Mouse (Mus musculus): ENCODE measurements around the gene Gm17349. TPM values are rescaled to one million over a fixed set of nuclear protein-coding genes. Genes with fewer than 3 reads are reported as not detected.
"Not testable (repeated sequence)": the region's sequence is repeated elsewhere in the genome, so short reads cannot be mapped to it uniquely, and the experiment has no call there.

Gm17349 gene
- polyA plus RNA-seq, 1 experiment from 2014 or later: not detected

GRCm38 (mm10) chr15:99704041-99704681 lies 1.1 kb downstream of the Gm17349 start:
- H3K9ac ChIP-seq: 0 out of 2 replicates have a peak overlapping the region, but pooled peaks have one; percentile 15
- peaks cover 45% of the 10 kb centered on the region for H3K36me3 ChIP-seq
- H3K4me3 ChIP-seq: no peak overlapping the region
- H3K9me3 ChIP-seq: no peaks in the 10 kb centered on the region
- peaks cover 23% of the 10 kb centered on the region for H3K4me1 ChIP-seq
- no peaks in the 10 kb centered on the region; the same call in 1 of the 2 replicates for H3K27me3 ChIP-seq
- H3K4me2 ChIP-seq: peak overlapping the region; percentile 76
- ATAC-seq (ENCODE audit: borderline replicate concordance, extremely low read depth, low FRiP score, low TSS enrichment): no peak
- H3K27ac ChIP-seq: peak overlapping the region; percentile 41
- whole genome bisulfite sequencing: 54% methylated on average over 23 of the region's 23 CpGs

DNA sequence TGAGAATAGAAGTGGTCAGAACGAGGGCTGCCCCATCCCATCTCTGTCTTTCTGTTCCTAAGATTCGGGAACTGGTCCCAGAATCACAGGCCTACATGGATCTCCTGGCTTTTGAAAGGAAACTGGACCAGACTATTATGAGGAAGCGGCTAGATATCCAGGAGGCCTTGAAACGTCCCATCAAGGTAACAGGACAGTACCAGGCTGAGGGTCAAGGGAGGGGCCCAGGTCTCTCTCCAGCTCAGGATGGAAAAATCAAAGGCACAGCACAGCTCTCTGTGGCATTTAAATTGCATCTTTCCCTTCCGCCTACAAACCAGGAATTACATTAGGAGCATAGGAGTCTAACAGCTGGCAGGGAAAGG lies 1.6 kb downstream of the Gm17349 start:
- Histone ChIP-seq H3K36me3 (peaks cover 40% of the 10 kb centered on the region), H3K4me2 (peak overlapping the region; percentile 76), H3K4me3 (peak overlapping the region; percentile 85; the same call in 1 of the 2 replicates), H3K9ac (0 out of 2 replicates have a peak overlapping the region, but pooled peaks have one; percentile 4), H3K27ac (peak overlapping the region; percentile 97; the same call in 1 of the 2 replicates), H3K4me1 (peaks cover 23% of the 10 kb centered on the region), H3K9me3 (no peaks in the 10 kb centered on the region), H3K27me3 (no peaks in the 10 kb centered on the region; the same call in 1 of the 2 replicates)
- WGBS: 76% methylated on average over 5 of the region's 5 CpGs
- no peak for ATAC-seq (ENCODE audit: borderline replicate concordance, extremely low read depth, low FRiP score, low TSS enrichment)

GRCm38 (mm10) chr15:99703104-99703503 lies 2.2 kb downstream of the Gm17349 start:
- H3K9me3 ChIP-seq: no peaks in the 10 kb centered on the region
- ATAC-seq (ENCODE audit: borderline replicate concordance, extremely low read depth, low FRiP score, low TSS enrichment): no peak
- H3K9ac ChIP-seq: peak overlapping the region; percentile 99
- H3K4me2 ChIP-seq: peak overlapping the region; percentile 76
- peaks cover 34% of the 10 kb centered on the region for H3K36me3 ChIP-seq
- peak overlapping the region; percentile 85 for H3K4me3 ChIP-seq
- 59% methylated on average over 9 of the region's 9 CpGs for WGBS
- H3K4me1 ChIP-seq: peaks cover 23% of the 10 kb centered on the region
- peak overlapping the region; percentile 97; the same call in 1 of the 2 replicates for H3K27ac ChIP-seq
- no peaks in the 10 kb centered on the region; the same call in 1 of the 2 replicates for H3K27me3 ChIP-seq

- Histone ChIP-seq H3K27me3 (no peaks in the 10 kb centered on the region; the same call in 1 of the 2 replicates), H3K4me2 (peak within 1 kb of the TSS; percentile 76), H3K9ac (peak within 1 kb of the TSS; percentile 99), H3K4me1 (peaks cover 23% of the 10 kb centered on the region), H3K36me3 (peaks cover 26% of the 10 kb centered on the region), H3K9me3 (no peaks in the 10 kb centered on the region), H3K27ac (peak within 1 kb of the TSS; percentile 97), H3K4me3 (peak within 1 kb of the TSS; percentile 85)
- under 1% methylated on average over 67 of the region's 71 CpGs for WGBS
- peak; percentile 95 for ATAC-seq (ENCODE audit: borderline replicate concordance, extremely low read depth, low FRiP score, low TSS enrichment)
These were observed 3.0 kb downstream of the Gm17349 start, which contains the start of gene Smarcd1 for GRCm38 (mm10) chr15:99701999-99702900. Gene Smarcd1 (plus strand): TSS chr15:99702129.

- Histone ChIP-seq H3K4me2 (peak overlapping the region; percentile 76), H3K36me3 (peaks cover 19% of the 10 kb centered on the region), H3K9ac (peak overlapping the region; percentile 99), H3K4me3 (peak overlapping the region; percentile 85), H3K4me1 (peaks cover 23% of the 10 kb centered on the region)
- 38% methylated on average over 16 of the region's 16 CpGs for WGBS
- not testable (repeated sequence) for H3K9me3 ChIP-seq; ATAC-seq (ENCODE audit: borderline replicate concordance, extremely low read depth, low FRiP score, low TSS enrichment); H3K27me3 ChIP-seq; H3K27ac ChIP-seq
These were observed 3.7 kb downstream of the Gm17349 start for GRCm38 (mm10) chr15:99701640-99701998.

DNA sequence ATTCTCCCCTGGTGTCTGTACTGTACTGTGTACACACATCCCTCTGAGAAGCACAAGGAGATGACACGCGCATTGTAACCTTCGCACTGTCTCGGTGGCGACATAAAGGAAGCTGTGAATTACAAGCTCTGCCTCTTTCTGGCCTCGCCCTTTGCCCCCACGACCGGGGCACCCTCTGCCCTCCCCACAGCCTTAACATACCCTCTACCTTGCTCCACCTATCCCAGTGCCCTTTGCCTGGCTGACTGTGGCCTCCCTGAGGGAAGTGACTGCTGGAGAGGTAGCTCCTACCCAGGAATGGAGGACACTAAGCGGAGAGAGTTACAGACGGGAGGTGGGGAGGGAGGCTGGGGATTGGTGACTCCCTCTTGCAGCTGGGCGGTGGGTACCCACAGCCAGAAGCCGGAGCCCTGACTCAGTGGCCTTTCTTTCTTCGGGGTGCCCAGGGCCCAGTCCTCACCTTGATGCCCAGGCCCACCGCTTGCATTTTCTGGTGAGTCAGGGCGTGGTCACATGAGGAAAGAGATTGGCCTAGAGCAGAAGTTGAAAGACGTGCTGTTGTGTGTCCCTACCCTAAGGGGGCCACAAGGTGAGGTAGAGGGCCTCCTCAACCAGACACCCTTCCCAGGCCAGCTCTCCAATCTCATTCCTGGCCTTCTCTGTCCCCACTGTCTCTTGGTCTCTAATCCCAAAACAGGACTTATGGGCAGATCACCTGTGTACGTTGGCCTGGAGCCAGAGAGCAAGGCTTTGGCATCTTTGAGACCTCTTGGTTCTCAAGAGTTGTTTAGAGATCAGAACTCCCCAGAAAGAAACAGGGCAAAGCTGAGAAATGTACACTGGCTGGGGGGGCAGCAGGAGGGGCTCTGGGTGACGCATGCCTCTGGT lies 4.8 kb downstream of the Gm17349 start:
- Histone ChIP-seq H3K4me1 (peaks cover 23% of the 10 kb centered on the region), H3K27ac (no peak overlapping the region), H3K9ac (no peak overlapping the region), H3K4me3 (no peak overlapping the region), H3K36me3 (peaks cover 11% of the 10 kb centered on the region), H3K27me3 (peaks cover 6% of the 10 kb centered on the region), H3K4me2 (no peak overlapping the region), H3K9me3 (no peaks in the 10 kb centered on the region)
- 85% methylated on average over 18 of the region's 18 CpGs for WGBS
- no peak for ATAC-seq (ENCODE audit: borderline replicate concordance, extremely low read depth, low FRiP score, low TSS enrichment)

GRCm38 (mm10) chr15:99699715-99700114 lies 5.6 kb downstream of the Gm17349 start:
- no peak for ATAC-seq (ENCODE audit: borderline replicate concordance, extremely low read depth, low FRiP score, low TSS enrichment)
- Histone ChIP-seq H3K9ac (no peak overlapping the region), H3K27ac (no peak overlapping the region), H3K4me1 (peaks cover 23% of the 10 kb centered on the region), H3K4me3 (no peak overlapping the region), H3K27me3 (peaks cover 6% of the 10 kb centered on the region), H3K9me3 (no peaks in the 10 kb centered on the region), H3K36me3 (peaks cover 7% of the 10 kb centered on the region; the same call in 1 of the 2 replicates), H3K4me2 (no peak overlapping the region)
- WGBS: 80% methylated on average over 10 of the region's 10 CpGs

DNA sequence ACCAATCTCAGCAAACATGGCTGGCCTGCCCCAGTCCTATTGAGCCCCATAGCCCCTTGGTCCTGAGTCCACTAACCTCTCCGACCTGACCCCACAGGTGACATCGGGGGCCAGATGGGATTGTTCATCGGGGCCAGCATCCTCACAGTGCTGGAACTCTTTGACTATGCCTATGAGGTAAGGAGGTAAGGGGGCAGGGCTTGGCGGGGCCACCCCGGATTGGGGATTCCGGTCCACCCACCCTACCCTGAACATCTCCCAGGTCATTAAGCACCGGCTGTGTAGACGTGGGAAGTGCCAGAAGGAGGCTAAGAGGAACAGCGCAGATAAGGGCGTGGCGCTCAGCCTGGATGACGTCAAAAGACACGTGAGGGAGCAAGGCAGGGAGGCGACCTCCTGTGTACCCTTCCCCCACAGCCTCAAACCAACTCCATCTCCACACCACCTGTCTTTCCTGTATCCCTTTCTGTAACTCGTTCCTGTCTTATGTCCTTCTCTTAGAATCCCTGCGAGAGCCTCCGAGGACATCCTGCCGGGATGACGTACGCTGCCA lies 6.7 kb downstream of the Gm17349 start:
- 31% methylated on average over 20 of the region's 20 CpGs for WGBS
- Histone ChIP-seq H3K4me2 (no peak overlapping the region), H3K27ac (no peak overlapping the region), H3K9me3 (no peaks in the 10 kb centered on the region), H3K9ac (no peak overlapping the region), H3K27me3 (peaks cover 6% of the 10 kb centered on the region), H3K4me3 (no peak overlapping the region), H3K4me1 (peaks cover 15% of the 10 kb centered on the region), H3K36me3 (no peaks in the 10 kb centered on the region)
- no peak for ATAC-seq (ENCODE audit: borderline replicate concordance, extremely low read depth, low FRiP score, low TSS enrichment)

GRCm38 (mm10) chr15:99697309-99697708 lies 8.0 kb downstream of the Gm17349 start:
- Histone ChIP-seq H3K4me2 (no peak overlapping the region), H3K36me3 (no peaks in the 10 kb centered on the region), H3K9ac (no peak overlapping the region), H3K27me3 (peaks cover 11% of the 10 kb centered on the region), H3K27ac (no peak overlapping the region), H3K4me3 (no peak overlapping the region), H3K4me1 (peaks cover 6% of the 10 kb centered on the region), H3K9me3 (no peaks in the 10 kb centered on the region)
- no peak for ATAC-seq (ENCODE audit: borderline replicate concordance, extremely low read depth, low FRiP score, low TSS enrichment)
- 14% methylated on average over 2 of the region's 2 CpGs for WGBS

DNA sequence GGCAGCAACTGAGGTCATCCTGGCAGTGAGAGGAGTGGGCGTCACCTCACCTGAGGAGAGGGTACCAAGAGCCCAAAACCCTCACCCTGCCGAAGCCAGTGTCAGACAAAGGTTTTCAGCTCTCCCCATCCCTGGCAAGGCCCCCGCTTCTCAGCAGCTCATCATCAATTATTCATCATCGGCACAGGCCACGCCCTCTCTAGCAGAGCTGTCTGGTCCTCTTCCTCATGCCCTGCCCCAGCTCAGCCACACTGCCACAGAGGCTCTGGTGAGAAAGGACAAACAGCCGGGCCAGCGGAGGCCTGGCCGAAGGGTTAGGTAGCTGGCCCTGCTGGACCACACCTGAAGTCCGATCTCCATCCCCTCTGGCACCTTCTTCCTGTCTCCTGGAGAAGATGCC lies 13.3 kb downstream of the Gm17349 start:
- WGBS: 38% methylated on average over 9 of the region's 9 CpGs

DNA sequence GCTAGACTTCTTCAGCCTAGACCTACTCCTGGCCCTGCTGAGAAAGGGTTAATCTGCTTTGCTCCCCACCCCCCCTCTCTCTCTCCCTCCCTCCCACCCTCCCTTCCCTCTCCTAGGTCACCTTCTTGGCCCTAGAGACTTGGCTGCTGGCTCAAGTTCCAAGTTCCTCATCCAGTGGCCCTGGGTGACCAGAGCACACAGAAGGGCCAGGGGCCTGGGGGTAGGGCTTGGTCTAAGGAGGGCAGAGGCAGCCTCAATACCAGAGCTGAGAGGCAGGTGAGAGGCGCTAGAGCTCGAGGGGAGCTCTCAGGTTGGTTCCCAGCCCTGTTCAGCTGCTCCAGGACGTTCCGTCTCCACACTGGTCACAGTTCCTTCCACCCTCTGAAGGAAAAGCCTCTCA lies 14.4 kb downstream of the Gm17349 start:
- Histone ChIP-seq H3K27ac (no peak overlapping the region), H3K4me2 (no peak overlapping the region), H3K9ac (no peak overlapping the region), H3K9me3 (no peaks in the 10 kb centered on the region), H3K27me3 (peaks cover 17% of the 10 kb centered on the region; the same call in 1 of the 2 replicates), H3K4me3 (no peak overlapping the region), H3K4me1 (no peaks in the 10 kb centered on the region), H3K36me3 (no peaks in the 10 kb centered on the region)
- 20% methylated on average over 4 of the region's 4 CpGs for WGBS
- no peak for ATAC-seq (ENCODE audit: borderline replicate concordance, extremely low read depth, low FRiP score, low TSS enrichment)

More for the DNA sequence above, 13.3 kb downstream of the Gm17349 start:
- Histone ChIP-seq H3K4me2 (no peak overlapping the region), H3K4me3 (no peak overlapping the region), H3K27ac (no peak overlapping the region), H3K27me3 (peaks cover 23% of the 10 kb centered on the region), H3K9ac (no peak overlapping the region), H3K36me3 (no peaks in the 10 kb centered on the region), H3K9me3 (no peaks in the 10 kb centered on the region), H3K4me1 (no peaks in the 10 kb centered on the region)
- ATAC-seq (ENCODE audit: borderline replicate concordance, extremely low read depth, low FRiP score, low TSS enrichment): no peak
